Mouse (Mus musculus): ENCODE results near the gene Olfm2. TPM values are rescaled to one million over a fixed set of nuclear protein-coding genes. Genes with fewer than 3 reads are reported as not detected.
"Not testable (repeated sequence)": the region's sequence is repeated elsewhere in the genome, so short reads cannot be mapped to it uniquely, and the experiment has no call there.

The Olfm2 gene
- total RNA-seq, 2 experiments from 2014 or later = 0.31 TPM; not detected in 1

DNA sequence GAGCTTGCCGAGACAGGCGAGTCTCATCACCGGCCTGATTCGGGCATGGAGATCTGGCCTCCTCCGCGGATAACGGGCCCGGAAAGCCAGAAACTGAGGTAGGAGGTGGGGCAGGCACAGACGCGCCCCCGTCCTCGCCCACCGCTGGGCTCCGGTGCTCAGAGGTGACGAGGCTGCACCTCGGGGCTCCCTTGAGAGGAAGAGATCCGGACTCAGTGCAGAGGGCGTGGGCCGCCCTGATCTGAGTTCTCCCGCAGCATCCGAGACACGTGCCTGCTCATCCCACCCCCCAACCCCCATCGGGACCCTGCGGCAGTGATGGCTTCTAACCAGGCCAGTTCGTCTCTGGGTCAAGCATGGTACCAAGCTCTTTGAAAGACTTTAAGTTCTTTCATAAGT is 93.9 kb downstream of the Olfm2 start:
- no peak for DNase-seq

DNA sequence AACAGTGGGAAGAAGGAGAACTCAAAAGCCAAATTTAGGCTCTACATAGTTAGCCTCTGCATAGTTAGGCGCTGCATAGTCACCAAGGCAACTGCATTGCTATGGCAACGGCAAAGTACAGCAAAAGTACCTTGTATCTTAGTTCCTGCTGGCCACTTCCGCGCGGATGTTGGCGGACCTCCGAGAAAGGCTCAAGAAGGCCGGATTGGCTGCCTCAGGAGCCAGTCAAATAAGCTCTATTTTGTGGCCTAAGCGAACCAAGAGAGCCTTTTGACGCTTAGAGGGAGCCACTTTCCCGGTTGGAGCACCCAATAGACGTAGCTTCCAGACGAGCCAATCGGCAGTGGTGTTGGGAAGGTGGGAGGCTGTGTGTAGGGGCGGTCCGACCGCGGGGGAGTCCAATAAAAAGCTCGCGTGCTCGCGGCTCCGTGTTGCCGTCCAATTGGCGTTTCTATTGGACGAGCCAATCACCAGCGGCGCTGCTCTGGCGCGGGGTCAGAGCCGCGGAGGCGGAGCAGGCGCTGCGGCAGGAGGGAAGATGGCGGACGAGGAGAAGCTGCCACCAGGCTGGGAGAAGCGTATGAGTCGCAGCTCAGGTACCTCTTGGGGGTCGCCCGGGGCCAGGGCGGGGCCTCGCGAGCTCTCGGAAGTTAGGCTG is 94.4 kb downstream of the Olfm2 start, which contains the start of gene Pin1:
Pin1 (plus strand) TSS at position 494 of the 658 bp plus-strand sequence.
- DNase-seq = peak; percentile 99 to 100

DNA sequence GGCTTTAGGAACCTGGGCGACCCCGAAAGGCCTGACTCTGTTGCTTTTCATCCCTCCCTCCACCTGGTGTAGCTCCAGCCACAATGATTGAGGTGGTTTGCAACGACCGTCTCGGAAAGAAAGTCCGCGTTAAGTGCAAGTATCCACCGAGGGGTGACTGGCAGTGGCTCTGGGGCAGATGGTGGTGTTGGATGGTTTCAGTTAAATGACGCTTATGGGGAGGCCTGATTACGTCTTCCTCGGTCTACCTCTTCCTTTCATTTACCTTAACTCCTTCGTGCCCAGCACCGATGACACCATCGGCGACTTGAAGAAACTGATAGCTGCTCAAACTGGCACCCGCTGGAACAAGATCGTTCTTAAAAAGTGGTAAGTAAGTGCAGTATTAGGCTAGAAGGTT is 101.0 kb downstream of the Olfm2 start:
- no peak for DNase-seq

- DNase-seq = peak; percentile 88
Observed at GRCm38 (mm10) chr9:20644360-20645081, 101.6 kb downstream of the Olfm2 start, which contains the start of gene Fbxl12. Gene Fbxl12, minus strand, starts transcription at chr9:20644767.

DNA sequence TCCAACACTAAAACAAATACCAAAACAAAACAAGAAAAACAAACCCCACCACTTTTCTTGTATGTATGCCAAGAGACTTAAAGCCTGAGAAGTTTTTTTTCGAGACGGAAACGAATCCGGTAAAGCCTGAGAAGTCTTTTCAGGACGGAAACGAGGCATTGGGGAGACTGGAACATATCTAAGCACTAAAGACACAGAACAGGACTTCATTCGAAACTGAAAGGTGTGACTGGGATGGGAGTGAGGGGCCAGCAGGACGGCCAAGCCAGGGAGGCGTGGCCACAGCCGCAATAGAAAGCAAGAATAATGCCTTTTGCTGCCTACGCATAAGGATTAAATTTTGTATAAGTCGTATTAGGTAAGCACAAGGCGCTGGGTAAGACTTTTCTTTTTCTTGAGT is 102.4 kb downstream of the Olfm2 start:
- peak in 1 of 2 experiments; percentile 20 for DNase-seq

- peak; percentile 88 to 92 for DNase-seq
Observed at GRCm38 (mm10) chr9:20642896-20643466, 103.2 kb downstream of the Olfm2 start.

DNA sequence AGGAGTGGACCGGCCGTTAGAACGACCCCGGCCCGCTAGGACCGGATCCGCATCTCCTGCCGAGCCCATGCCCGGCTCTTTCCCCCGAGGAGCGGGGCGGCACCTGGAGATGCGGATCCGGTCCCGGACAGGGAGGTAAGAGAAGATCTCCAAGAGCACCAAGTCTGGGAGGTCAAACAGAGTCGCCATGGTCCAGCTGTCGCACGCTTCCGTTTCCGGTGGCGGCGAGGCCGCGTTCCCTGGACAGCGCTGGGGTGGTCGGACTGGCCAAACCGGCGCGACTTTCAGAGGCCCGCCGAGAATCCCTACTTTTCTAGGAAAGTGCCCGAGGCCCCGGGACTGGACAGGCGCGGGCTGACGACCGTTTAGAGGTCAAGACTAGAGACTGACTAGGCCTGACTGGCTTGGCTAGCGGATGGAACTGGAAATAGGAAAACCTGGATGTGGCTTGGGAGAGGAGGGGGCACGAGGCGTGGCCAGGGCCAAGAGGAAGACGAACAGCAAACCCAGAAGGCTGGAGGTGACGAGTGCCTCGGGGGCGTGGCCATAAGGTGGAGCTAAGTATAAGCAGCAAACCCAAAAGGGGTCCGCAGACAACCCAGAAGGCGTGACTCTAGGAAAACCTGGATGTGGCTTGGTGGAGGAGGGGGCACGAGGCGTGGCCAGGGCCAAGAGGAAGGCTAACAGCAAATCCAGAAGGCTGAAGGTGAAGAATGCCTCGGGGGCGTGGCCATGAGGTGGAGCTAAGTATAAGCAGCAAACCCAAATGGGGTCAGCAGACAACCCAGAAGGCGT is 103.9 kb downstream of the Olfm2 start, which contains the start of gene Ubl5:
Ubl5 (plus strand) TSS at position 778 of the 795 bp plus-strand sequence.
- peak; percentile 62 to 65 for DNase-seq

GRCm38 (mm10) chr9:20641501-20641900 is 104.6 kb downstream of the Olfm2 start:
- DNase-seq = no peak

GRCm38 (mm10) chr9:20639486-20639885 is 106.7 kb downstream of the Olfm2 start:
- DNase-seq = no peak

- DNase-seq = no peak
Observed at GRCm38 (mm10) chr9:20638552-20638951, 107.6 kb downstream of the Olfm2 start.

DNA sequence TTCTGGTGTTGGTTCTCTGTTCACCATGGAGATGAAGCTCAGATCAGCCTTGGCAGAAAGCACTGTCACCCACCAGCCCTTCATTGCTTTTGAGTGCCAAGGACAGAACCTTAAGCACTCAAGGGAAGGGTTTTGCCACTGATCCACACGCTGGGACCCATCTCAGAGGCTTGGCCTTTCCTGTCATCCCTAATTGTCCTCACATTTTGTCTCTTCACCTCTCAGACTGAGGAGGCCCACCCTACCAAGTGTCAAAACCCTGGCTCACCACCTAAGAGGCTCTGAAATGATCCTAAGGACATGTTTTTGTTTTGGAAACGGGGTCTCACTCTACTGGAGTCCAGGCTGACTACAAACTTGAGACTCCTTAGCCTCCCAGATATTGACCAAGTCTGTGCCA is 109.4 kb downstream of the Olfm2 start:
- no peak for DNase-seq

DNA sequence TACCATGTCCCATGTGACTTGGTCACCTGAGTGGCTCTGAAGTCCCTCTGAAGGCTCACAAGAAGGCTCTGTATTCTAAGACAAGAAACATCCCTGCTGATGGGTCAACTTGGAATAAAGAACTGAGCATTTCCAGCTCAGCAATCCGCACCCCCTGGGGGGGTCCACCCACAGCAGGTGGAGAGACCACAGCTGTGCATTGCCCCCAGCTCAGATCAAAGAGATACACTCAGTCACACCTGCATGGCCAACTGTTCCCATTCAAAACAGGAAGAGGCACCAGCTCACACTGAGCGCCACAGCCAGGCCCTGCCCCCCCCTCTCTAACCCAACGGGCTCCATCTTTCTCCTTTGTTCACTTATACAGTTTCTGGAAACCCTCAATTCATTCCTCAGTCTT is 109.9 kb downstream of the Olfm2 start:
- no peak for DNase-seq

DNA sequence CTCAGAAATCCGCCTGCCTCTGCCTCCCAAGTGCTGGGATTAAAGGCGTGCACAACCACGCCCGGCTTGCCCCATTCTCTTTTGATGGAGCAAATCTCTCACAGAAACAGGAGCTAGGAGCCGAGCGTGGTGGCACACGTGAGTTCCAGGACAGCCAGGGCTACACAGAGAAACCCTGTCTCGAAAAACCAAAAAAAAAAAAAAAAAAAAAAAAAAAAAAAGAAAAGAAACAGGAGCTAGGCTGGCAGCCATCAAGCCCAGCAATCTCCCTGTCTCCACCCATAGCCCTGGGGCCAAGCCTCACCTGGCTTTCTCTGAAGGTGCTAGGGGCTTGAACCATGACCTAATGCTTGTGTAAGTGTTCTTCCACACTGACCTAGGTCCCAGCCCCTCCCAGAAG is 110.5 kb downstream of the Olfm2 start:
- DNase-seq = not testable (repeated sequence)

DNA sequence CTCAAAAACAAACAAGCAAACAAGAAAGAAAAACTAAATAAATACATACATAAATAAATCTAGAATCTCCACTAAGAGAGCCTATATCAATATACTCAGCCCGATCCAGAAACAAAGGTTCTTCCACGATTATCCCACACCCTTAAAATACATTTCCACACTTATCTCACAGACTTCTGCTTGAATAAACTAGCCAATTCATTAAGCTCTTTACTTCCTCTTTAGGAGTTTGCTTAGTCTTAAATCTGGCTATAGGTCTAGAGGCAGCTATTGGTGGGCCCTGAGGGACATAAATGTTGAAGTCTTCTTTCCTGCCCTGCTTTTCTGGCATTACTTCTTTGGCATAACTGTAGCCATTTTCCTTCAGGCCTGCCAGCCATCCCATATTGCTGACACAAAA is 114.8 kb downstream of the Olfm2 start:
- no peak for DNase-seq

Other genes with a start within 250 kb of the Olfm2 start
- gene Zfp266, start 224.9 kb downstream of the Olfm2 start, total RNA-seq (2021) = 10 to 100 TPM; 23.9 to 24.7 TPM
- 1 to 10 TPM; 5.3 to 5.8 TPM for gene Zfp846, start 165.1 kb downstream of the Olfm2 start, total RNA-seq (2021)
- gene Ubl5, start 103.5 kb downstream of the Olfm2 start, total RNA-seq (2021) = 100 to 1,000 TPM; 236 to 246 TPM
- gene Fbxl12, start 101.6 kb downstream of the Olfm2 start, total RNA-seq (2021) = 10 to 100 TPM in 1 of 2 experiments, 1 to 10 TPM in 1; 7.6 to 11.3 TPM
- 10 to 100 TPM; 18.5 to 18.9 TPM for gene Pin1, start 94.3 kb downstream of the Olfm2 start, total RNA-seq (2021)
- 10 to 100 TPM; 14.4 to 16.1 TPM for gene Col5a3, start 68.7 kb upstream of the Olfm2 start, total RNA-seq (2021)
- not detected for gene Rdh8, start 72.2 kb upstream of the Olfm2 start, total RNA-seq (2021)
- 1 to 10 TPM; 3.9 to 4.0 TPM for gene A230050P20Rik, start 122.3 kb upstream of the Olfm2 start, total RNA-seq (2021)
- gene Angptl6, start 133.4 kb upstream of the Olfm2 start, total RNA-seq (2021) = 1 to 10 TPM; 4.3 to 4.4 TPM
- 1 to 10 TPM; 5.5 to 7.4 TPM for gene Ppan, start 141.8 kb upstream of the Olfm2 start, total RNA-seq (2021)
- 100 to 1,000 TPM; 114 to 116 TPM for gene Eif3g, start 152.3 kb upstream of the Olfm2 start, total RNA-seq (2021)
- gene Dnmt1, start 213.5 kb upstream of the Olfm2 start, total RNA-seq (2021) = 10 to 100 TPM; 10.3 to 12.6 TPM
- gene S1pr2, start 230.4 kb upstream of the Olfm2 start, total RNA-seq (2021) = 1 to 10 TPM; 1.4 to 2.0 TPM